Mouse (Mus musculus) bone marrow macrophage, adult 2 months (primary cell): Measurements from ENCODE around the gene Trim72.

Experiments used
- CTCF ChIP-seq: IDR thresholded peaks from 2 replicates; pipeline ENCODE4 v1.5.1; 2012; ENCODE audit warnings: low read depth, mild to moderate bottlenecking, low read length, moderate library complexity
- POLR2A ChIP-seq: IDR thresholded peaks from 2 replicates; pipeline ENCODE4 v1.6.1; 2012; ENCODE audit warnings: mild to moderate bottlenecking, low read depth, low read length, borderline replicate concordance

GRCm38 (mm10) chr7:127992488-127993340, 11.0 kb upstream of the Trim72 start:
- TF ChIP-seq CTCF (no peak), POLR2A (no peak)
